Mouse (Mus musculus) kidney, postnatal 4 days (tissue): ENCODE results near the gene Ccdc18.
"Not testable (repeated sequence)": the region's sequence is repeated elsewhere in the genome, so short reads cannot be mapped to it uniquely, and the experiment has no call there.

Source experiments
- DNase-seq, 2 experiments: peaks; one replicate each; pipeline ENCODE4 v3.0.0; 2021; ENCODE audit warnings: mixed read lengths in 2 of 2

The Ccdc18 gene

DNA sequence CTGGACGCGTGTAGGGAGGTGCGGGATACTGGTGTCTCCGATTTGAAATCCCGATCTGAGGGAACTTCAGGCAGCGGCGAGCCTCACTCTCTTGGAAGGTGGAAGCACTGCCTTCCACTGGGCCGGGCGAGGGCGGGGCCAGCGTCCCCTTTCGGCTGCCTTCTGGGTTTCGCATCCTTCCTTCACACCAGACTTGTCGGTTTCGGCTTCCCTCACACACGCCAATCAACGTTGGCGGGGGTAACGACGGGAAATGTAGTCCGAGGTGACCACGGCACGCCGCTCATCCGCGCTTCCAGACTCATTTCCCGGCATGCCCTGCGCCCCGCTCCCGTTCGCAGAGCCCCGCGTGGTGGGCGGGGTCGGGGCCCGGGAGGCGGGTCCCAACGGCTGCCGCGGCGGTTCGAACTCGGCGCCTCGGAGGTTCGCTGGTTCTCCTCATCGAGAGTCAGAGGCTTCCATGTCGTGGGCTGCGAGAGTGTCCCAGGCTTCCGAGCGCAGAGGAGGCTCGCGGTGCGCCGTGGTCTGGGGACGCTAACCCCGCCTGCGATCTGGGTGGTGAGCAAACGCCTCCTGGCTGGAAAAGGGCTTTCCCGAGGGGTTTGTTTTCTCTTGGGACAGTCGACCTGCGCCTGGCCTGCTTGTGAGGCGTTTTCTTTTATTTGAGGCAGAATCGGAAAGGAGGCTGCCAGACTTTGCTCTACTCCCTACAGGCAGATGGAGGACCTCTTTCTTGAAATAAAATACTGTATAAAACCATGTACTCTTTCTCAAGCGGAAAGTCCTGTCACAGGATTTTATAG lies at the start of gene Ccdc18, which contains the start of gene Tmed5:
TSS of gene Ccdc18 (plus strand) at position 435 of the 803 bp plus-strand sequence.
TSS of gene Tmed5 (minus strand) at position 180 of the 803 bp plus-strand sequence.
- DNase-seq = peak; percentile 98

DNA sequence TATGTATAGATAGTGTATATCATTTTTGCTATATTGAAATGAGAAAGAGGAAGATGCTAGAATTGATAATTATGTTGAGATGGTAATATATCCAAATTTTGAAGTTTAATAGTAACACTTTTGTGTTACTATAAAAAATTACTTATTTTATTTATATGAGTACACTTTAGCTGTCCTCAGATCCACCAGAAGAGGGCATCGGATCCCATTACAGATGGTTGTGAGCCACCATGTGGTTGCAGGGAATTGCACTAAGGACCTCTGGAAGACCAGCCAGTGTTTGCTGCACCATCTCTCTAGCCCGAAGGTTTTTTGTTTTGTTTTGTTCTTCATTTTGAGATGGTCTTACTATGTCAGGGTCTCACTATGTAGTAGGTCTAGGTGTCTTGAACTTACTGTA lies 47.2 kb upstream of the Ccdc18 start:
- peak in 1 of 2 experiments; percentile 10 for DNase-seq

DNA sequence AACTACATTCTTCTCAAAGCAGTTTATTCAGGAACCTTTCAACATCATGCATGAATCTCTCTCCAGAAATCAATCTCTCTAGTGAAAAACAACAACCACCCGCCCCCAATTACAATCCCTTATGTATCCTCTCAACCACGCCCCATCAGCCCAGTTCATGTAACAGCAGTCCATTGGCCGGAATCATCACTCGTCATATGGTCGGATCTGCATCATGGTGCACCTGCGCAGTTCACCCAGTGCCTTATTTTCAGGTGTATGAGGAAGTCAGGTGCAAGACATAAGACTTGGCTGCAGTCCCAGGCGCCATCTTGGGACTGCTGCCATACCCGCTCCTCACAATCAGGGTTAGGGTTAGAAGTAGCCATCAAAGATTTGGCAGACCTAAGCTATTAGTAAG lies 39.9 kb upstream of the Ccdc18 start:
- DNase-seq = not testable (repeated sequence)

DNA sequence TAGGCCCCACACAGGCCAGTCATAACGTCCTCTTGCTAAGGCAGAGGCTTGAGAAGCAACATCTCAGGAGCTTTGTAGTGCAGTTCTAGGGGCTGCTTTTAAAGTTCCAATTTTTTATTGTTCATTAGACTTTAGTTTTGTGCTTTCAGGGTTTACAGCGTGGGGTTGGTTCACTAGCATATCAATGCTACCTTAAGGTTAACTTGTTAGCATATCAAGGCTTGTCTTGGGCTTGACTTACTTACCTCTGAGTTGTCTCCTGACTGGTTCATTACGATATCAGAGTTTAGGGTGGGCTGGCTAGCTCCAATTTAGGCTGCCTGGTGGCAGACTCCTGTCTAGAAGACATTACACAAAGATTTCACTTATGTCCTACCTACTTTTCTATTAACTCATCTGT lies 35.0 kb upstream of the Ccdc18 start:
- DNase-seq = no peak

DNA sequence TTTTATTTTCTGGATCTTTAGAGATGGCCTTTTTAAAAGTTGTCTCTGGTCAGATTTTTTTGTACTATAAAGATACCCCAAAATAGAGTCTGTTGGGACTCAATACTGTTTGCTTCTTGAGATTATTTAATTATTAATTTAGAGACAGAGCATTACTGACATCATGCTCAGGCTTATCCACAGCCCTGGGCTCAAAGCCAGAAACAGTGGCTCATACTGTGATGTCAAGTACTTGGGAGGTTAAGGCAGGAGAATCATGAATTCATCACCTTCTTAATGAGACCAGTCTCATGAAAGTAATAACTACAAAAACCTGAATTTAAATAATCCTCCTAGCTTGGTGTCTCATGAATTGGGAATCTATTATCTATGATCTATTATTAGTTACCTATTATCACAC lies 32.5 kb upstream of the Ccdc18 start:
- no peak for DNase-seq

DNA sequence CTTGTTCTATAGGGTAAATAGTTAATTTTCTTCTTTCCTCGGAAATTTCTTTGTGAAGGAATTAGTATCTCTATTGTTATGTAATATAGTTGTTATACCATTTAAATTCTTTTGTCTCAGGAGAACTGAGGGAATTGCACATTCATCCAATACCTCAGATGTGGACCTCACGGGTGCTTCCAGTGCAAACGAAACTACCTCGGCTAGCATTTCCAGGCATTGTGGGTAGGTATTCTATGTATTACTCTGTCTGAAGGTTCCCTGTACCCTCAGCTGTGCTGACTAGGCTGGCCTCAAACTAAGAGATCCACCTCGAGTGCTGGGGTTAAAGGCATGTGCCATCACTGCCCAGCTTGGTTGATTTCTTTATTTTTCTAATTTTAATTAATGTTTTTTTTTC lies 28.4 kb upstream of the Ccdc18 start:
- no peak for DNase-seq

DNA sequence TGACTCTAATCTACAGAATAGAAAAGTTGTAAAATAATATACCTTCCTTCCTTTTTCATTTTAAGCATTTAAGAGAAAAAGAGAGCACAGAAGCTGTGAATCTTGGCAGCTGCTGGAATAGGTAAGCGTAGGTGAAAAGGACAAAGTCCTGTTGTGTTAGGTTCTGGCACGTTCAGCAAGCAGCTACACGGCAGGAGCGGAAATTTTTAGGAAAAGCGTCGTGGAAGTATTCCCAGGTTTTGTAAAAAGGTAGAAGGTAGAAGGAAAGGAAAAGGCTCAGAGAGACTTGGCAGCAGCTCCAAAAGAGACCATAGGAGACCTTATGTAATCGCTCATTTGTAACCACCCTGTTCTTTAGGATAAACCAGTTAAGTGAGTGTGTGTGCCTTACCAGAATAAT lies 23.3 kb upstream of the Ccdc18 start:
- no peak for DNase-seq

DNA sequence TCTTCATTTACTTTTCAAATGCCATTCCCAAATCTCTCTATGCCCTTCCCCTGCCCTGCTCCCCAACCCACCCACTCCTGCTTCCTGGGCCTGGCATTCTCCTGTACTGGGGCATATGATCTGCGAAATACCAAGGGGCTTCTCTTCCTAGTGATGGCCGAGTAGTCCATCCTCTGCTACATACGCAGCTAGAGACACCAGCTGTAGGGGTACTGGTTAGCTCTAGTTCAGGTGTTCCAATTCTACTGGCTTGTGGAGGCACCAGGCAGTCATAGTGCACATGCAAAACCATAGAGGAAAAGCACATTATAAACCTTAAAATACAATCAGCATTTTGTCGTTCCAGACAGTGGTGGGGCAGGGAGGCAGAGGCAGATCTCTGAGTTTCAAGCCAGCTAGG lies 15.0 kb upstream of the Ccdc18 start:
- no peak for DNase-seq

DNA sequence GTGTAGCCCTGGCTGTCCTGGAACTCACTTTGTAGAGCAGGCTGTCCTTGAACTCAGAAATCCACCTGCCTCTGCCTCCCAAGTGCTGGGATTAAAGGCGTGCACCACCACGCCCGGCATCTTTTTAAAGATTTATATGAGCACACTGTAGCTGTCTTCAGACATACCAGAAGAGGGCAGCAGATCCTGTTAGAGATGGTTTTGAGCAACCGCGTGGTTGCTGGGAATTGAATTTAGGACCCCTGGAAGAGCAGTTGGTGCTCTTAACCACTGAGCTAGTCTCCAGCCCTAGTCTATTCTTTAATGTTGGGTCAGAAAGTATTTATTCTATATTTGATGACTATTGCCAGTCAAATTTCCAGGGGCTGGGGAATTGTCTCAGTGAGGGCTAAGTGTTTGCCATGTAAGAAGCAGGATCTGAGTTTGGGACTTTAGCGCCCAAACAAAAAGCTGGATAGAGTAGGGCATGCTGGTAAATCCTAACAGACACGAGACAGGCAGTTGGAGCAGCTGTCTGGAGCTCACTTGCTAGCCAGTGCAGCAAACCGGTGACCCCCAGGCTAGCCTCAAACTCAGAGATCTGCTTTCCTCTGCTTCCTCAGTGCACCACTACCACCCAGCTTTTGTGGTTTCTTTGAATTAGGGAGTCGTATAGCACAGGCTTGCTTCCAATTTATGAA lies 12.3 kb upstream of the Ccdc18 start:
- no peak for DNase-seq

DNA sequence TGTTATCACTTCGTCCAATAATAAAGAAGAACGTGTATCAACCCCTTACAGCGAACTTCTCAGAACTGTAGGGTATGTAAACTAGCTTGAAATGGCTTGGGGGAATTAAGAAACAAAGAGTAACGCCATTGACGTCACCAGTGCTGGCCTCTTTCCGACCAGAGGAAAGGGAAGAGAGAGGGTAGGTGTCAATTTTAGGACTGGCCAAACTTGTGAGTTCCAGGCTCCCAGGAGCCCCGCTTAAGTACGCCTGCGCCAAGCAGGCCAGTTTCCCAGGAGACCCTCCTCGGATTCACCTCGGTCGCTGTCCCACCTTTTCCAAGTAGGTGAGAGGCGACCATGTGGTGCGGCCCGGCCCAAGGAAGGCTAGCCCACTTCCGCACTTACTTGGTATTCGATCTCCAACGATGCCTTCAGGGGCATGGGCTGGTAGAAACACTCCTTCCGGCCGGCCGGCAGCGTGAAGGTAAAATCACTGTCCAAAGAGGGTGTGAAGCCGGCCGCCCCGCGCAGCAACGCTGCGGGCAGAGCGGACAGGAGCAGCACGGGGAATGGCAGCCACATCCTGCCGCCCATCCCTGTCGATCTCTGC lies 730 bp upstream of the Ccdc18 start:
- no peak for DNase-seq

DNA sequence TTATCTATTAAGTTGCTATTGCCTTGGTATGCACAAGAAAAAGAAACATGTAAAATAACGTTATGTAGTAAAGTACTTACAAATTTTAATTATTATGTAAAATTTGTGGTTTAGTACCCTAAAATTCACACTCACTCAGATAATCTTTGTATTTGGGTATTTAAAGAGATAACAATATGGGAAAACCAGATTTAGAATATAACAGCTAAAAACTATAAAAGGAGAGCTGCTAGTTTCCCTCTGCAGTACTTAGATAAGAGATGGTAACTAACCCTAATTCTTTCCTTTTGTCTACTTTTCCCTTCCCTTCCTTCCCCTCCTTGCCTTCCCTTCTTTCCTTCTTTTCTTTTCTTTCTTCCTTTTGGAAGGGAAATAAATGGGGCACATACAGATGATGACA lies 19.9 kb downstream of the Ccdc18 start:
- no peak for DNase-seq

DNA sequence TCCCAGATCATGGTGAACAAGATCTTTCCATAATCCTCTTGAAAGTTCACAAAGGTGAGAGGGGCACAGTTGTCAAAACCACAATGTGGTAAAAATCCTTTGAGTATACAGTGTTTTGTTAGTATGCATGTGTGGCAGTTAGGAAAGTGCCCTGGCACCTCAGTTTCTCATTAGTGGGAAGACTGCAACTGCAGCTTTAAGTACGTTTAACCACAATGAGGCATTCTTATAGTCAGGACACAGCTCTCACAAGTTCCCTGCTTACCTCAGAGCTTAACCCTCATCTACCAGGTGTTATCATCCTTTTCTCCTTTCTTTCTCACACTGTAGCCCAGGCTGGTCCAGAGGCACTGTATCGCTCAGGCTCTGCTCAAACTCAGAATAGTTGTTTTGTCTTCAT lies 28.1 kb downstream of the Ccdc18 start:
- no peak for DNase-seq

DNA sequence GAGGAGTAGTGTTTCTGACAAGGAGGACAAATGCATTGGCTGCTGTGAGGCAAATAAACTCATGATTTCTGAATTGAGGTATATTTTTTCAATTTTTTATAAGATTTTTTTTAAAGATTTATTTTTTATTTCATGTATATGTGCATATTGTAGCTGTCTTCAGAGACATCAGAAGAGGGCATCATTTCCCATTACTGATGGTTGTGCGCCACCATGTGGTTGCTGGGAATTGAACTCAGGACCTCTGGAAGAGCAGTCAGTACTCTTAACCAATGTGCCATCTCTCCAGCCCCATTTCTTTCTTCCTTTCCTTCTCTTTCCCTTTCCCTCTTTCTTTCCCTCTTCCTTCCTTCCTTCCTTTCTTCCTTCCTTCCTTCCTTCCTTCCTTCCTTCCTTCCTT lies 31.0 kb downstream of the Ccdc18 start:
- peak; percentile 63 to 69 for DNase-seq

DNA sequence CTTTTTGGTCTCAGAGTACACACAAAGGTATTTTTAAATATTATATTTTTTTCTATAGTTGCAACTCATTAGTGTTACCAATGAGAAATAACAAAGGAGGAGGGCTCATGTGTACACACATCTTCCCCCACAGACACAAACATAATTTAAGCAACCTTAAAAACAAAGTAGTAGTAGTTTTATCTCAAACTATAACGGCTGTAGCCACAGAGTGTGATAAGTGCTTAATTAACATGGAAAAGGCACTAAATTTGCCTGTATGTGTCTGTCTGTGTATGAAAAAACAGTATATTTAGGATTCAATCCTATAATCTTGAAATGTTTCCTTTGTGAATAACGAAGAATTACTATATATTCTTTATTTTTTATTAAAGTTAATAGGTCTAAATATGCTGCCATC lies 51.4 kb downstream of the Ccdc18 start:
- no peak for DNase-seq

DNA sequence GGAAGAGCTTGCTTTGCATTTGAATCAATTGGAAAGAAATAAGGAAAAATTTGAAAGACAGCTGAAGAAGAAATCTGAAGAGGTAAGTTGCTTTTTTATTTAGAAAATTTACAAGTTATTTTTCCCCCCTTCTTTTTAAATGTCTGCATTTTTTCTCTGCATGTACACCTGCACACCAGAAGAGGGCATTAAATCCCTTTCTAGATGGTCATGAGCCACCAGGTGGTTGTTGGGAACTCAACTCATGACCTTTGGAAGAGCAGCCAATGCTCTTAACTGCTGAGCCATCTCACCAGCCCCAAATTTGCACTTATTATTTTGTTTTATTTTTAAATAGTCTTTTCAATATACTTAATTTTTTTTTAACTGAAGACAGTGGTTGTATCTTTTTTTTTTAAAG lies 56.3 kb downstream of the Ccdc18 start:
- no peak for DNase-seq

DNA sequence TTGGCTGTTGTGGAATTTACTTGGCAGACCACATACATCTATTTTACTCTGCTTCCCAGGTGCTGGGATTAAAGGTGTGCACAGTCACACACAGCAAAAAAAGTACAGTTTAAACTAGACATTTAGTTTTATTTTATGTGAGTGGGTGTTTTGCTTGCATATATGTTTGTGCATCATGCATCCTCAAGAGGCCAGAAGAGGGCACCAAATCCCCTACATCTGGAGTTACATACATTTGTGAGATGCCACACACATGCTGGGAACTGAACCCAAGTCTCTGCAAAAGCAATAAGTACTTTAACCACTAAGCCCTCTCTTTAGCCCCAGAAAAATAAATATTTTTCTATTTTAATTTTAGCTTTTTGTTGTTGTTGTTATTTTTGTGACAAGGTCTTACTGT lies 73.3 kb downstream of the Ccdc18 start:
- peak in 1 of 2 experiments; percentile 7 for DNase-seq

DNA sequence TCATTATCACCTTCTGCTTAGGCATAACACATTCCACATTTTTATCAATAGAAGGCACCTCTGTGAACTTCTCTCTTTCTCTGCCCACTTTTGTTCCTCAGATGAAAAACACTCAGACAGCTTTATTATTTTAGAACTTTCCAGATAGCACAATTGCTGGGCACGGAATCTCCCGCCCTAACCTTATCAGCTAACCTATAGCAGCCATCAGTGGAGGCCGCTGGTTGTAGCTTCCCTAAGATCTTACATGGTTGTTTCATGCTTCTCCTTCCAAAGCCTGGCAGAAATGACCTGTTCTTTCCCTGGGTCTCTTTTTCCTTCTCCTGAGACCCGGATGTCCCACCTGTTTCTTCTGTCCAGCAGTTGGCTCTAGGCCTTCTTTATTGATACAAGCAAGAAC lies 78.8 kb downstream of the Ccdc18 start:
- no peak for DNase-seq

DNA sequence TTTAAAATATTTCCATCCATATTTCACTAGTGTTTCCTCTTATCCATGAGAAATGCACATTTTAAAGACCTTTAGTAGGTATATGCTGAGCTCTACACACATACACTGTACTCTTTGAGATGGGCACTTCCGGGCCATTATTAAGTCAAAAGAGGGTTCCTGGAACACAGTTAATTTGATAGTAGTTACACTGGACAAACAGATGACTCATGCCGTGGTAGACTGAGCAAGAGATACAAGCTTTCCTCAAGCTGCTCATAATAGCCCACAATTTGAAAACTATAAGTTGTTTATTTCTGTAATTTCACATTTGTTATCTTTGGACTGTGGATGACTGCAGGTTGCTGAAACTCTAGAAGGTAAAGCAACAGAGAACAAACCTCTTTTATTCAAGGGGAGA lies 82.3 kb downstream of the Ccdc18 start:
- no peak for DNase-seq

DNA sequence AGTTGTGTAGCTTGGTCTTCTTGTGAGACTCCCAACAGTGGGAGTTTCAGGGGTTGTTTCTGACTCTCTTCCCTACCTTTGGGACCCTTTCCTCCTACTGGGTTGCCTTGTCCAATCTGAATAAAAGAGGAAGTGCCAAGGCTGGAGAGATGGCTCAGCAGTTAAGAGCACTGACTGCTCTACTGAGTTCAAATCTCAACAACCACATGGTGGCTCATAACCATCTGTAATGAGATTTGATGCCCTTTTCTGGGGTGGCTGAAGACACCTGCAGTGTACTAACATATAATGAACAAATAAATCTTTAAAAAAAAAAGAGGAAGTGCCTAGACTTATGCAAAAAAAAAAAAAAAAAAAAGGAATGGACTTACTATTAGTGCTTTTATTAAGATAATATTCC lies 91.4 kb downstream of the Ccdc18 start:
- no peak for DNase-seq

DNA sequence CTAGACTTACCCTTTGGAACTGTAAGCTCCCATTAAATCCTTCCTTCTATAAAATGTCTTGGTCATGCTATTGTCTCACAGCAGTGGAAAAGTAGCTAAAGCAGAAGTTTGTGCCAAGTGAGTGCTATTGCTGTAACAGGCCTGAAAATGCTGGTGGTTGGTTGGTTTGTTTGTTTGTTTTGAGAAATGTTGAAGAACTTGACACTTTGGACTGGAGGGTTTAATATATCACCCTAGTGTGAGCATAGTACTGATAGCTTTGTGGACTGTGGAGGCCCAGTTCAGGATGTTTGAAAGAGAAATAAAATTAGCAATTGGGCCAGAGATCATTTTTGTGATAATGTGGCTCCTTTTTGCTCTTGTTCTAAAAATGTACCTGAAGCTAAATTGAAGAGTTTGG lies 93.5 kb downstream of the Ccdc18 start:
- DNase-seq = no peak

DNA sequence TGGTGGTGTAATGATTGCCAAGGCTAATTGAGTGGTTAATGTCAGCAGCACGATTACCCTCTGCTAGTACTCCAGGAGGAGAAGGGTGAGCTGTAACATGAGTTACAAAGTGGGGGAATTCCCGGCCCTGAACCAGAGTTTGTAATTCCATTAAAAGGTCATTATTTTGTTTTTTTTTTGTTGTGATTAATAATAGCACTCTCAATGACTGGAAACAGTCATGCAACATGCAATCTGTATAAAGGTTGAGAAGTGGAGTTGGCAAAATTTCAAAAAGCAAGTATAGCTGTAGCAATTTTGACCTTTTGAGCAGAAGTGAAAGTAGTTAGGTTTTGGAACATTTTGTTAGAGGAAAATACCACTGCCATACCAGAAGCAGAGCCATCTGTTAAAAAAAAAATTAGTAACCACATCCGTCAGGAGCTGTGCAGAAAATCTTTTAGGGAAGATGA lies 113.7 kb downstream of the Ccdc18 start:
- DNase-seq = no peak

DNA sequence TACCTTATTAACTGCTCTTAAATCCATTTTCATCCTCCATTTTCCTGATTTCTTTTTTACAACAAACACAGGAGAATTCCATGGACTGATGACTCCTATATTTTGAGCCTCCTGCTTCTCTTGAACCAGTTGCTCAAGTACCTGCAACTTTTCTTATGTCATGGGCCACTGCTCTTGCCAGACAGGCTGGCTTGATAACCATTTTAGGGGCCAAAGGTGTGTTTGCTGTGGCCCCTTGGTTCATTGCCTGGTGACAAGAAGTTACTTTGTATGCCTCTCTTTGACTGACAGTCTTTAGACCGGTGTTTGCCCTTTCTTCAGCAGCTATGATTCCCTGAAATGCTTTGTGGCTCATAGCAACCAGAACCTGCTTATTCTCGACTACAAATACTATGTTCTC lies 117.4 kb downstream of the Ccdc18 start:
- no peak for DNase-seq

DNA sequence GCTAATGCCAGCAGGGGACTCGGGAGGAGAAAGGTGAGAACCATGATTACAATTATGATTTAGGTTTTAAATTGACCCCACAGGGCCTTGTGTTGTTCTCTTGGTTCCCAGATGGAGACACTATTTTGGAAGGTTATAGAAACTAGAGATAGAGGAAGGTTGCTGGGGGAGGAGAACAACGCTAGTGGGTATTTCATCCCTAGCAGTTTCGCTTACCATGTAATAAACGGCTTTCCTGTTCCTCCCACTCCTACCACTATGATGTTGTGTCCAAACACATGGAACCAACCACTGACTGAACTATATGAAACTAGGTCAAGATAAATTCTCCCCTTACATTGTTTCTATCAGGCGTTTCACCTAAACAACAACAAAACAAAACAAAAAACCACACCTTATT lies 122.6 kb downstream of the Ccdc18 start:
- DNase-seq = no peak

DNA sequence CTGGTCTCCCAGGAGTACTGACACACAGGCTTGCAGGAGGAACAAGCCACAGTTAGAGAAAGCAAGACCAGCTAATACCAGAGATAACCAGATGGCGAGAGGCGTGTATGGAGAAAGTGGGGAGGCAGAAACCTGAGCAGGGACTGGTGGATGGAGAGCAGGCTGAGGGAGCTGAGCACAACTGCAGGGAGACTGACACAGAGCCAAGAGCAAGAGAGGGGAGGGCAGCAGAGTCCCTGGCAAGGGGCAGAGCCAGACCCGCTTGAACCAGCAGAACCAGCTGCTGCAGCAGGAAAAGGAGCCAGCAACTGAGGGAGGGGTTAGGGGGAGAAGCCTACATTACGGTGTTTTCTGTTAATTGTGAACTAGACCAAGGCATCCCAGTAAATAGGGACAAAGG lies 130.0 kb downstream of the Ccdc18 start:
- peak; percentile 41 to 66 for DNase-seq
